Mouse (Mus musculus) splenic B cell, adult 2 months (primary cell): ENCODE measurements around the gene Lrp11.
A peak's percentile ranks its signal among the peaks of the same experiment; 100 is the strongest.

Experiments
- DNase-seq: peaks from one replicate; pipeline ENCODE4 v3.0.0-alpha.2; 2011; ENCODE audit warnings: low read depth, low spot score
- H3K27me3 ChIP-seq: 2 replicates; pipeline ENCODE4 v1.6.1; 2012; ENCODE audit warnings: mild to moderate bottlenecking, low read length, moderate library complexity, mixed read lengths; ENCODE audit not compliant: control insufficient read depth, poor library complexity, insufficient read depth, severe bottlenecking
- H3K36me3 ChIP-seq: 2 replicates; pipeline ENCODE4 v1.6.1; 2012; ENCODE audit warnings: mild to moderate bottlenecking, low read length, moderate library complexity, mixed read lengths; ENCODE audit not compliant: control insufficient read depth, poor library complexity, insufficient read depth, severe bottlenecking

The Lrp11 gene

DNA sequence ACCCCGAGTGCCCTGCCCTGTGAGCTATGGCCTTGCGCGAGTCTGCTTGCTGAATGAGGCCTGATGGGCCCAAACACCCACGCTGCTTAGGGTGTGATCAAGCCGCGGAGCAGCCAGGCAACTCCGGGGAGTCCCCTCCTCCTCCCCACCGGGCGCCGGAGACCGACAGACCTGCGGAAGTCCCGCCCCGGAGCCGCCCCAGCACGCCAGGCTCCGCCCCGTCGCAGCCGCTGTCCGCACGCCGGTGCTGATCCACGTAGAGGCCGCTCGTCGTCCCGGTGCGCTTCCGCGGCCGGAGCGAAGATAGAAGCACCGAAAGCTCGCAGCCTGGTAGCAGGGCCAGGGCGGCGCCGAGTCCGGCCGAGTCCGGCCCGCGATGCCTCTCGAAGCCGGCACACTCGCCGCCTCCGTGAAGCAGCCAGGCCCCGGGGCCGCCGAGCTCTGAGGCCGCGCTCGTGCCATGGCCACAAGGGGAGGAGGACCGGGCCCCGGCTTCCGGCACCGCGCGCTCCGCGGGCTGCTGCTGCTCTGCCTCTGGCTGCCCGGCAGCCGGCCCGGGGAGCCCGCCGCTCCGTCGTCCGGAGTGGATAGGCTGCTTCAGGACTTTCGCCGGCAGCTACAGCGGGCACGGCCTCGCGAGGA is at the start of gene Lrp11:
Gene Lrp11 (plus strand): TSS at position 209 of the 642 bp plus-strand sequence.
- no peaks in the 10 kb centered on the region; the same call in 1 of the 2 replicates for H3K27me3 ChIP-seq
- peak; percentile 95 for DNase-seq

DNA sequence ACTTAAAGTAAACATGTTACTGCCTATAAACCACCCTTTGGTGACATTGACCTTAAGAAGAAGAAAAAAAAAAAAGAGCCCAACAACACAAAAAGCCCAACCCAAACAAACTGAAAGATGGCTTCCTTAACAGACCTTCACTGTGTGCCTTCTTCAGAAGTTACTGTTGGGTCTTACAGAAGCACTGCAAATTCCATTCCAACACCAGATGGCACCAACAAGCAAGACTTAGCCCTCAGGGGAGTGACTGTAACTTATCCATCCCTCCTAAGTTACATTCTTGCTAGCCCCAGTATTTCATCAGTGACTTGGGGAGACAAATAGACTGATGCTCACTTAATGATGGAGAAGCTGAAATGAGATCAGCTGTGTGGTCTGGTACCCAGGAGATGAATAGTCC is 11.6 kb upstream of the Lrp11 start:
- no peaks in the 10 kb centered on the region for H3K36me3 ChIP-seq
- H3K27me3 ChIP-seq = no peaks in the 10 kb centered on the region
- DNase-seq = peak; percentile 77

More for the DNA sequence above, at the start of gene Lrp11:
- H3K36me3 ChIP-seq = no peaks in the 10 kb centered on the region

GRCm38 (mm10) chr10:7581401-7581800 is 8.2 kb upstream of the Lrp11 start:
- no peak for DNase-seq
- H3K27me3 ChIP-seq = no peaks in the 10 kb centered on the region
- no peaks in the 10 kb centered on the region for H3K36me3 ChIP-seq

- Histone ChIP-seq H3K27me3 (no peaks in the 10 kb centered on the region), H3K36me3 (no peaks in the 10 kb centered on the region)
- DNase-seq = no peak
Measured at GRCm38 (mm10) chr10:7582157-7582890, 7.3 kb upstream of the Lrp11 start.

DNA sequence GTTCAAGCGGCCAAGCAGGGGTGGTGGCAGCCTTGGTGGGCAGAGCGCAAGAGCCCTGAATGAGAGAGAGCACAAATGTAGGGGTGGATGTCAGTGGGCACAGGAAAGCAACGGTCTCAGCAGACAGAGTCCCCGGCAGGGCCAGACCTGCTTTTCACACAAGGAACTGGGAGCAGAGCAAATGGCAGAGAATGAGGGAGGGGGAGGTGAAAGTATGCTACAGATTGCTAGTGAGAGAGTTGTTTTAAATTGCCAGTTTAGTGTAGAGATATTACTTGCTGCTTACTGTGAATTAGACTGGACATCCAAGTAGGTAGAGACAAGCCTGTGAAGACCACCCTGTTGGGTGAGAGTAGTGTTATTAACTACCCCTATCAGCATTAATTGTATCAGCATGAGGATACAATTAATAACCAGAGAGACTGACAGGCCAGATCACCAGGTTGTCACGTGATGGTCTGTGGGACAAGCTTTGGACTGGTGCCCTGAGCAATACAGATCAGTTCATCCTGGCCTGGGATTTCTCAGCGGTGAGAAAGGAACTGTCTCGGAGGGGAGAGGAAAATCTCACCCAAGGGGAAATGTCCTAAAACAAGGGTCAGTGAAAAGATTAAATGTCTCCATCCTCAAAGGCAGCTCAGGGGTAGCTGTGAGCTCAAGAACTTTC is 6.6 kb upstream of the Lrp11 start:
- Histone ChIP-seq H3K27me3 (no peaks in the 10 kb centered on the region), H3K36me3 (no peaks in the 10 kb centered on the region)
- no peak for DNase-seq

DNA sequence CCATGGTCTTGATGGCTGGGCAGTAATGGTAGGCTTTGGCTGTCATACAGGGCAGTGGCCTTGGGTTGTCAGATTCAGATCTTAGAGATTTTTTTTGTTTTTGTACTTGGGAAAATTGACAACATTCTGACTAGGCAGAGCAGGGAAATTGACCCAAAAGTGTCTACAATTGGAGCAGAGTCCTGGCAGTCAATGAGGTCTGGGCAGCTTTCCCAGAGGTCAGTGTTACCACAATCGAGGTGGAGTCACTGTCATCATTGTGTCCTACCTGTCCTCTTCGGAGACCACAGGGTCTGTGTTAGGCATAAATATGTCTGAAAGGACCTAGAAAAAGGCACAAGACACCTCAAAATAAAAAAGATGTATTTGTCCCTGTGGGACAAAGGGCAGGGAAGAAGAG is 2.8 kb upstream of the Lrp11 start:
- Histone ChIP-seq H3K36me3 (no peaks in the 10 kb centered on the region), H3K27me3 (no peaks in the 10 kb centered on the region; the same call in 1 of the 2 replicates)
- no peak for DNase-seq

GRCm38 (mm10) chr10:7590234-7590689 is 662 bp downstream of the Lrp11 start:
- H3K27me3 ChIP-seq = no peaks in the 10 kb centered on the region; the same call in 1 of the 2 replicates
- DNase-seq = no peak
- no peaks in the 10 kb centered on the region for H3K36me3 ChIP-seq

DNA sequence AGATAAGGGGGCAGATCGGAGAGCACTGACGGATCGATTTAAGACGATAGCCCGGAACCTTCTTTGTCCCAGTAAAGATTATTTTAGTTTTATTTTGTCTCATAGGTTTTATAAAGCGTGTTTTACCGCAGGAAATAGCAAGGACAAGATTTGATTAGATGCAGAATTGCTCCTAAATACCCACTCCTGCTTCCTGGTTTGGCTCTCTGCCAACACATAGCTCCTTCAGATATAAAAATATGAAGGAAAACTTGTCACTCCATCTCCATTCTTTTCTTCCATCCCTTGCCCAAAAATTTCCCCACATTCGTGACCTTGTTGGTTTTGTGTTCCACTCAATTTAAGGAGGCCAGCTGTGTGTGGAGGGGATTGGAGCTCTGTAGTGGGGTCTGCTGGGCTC is 1.2 kb downstream of the Lrp11 start:
- Histone ChIP-seq H3K27me3 (no peaks in the 10 kb centered on the region; the same call in 1 of the 2 replicates), H3K36me3 (no peaks in the 10 kb centered on the region)
- DNase-seq = no peak

DNA sequence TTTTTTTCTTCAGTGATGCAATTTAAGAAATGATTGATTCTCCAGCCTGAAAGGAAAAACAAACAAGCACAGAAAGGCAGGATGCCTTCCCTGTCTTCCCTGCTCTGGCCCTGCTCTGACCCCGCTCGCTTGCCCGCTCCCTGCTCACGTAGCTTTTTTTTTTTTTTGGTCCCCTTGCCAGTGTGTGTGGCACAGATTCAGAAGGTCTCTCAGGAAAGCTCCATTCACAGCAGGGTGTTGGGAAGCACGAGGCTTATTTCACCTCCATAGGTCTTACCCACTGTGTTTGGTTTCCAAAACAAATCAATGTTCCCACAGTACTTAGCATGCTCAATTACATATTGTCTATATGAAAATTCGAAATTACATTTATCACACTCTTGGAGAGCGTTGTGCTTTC is 5.2 kb downstream of the Lrp11 start:
- DNase-seq = no peak
- Histone ChIP-seq H3K27me3 (no peaks in the 10 kb centered on the region; the same call in 1 of the 2 replicates), H3K36me3 (no peaks in the 10 kb centered on the region)

DNA sequence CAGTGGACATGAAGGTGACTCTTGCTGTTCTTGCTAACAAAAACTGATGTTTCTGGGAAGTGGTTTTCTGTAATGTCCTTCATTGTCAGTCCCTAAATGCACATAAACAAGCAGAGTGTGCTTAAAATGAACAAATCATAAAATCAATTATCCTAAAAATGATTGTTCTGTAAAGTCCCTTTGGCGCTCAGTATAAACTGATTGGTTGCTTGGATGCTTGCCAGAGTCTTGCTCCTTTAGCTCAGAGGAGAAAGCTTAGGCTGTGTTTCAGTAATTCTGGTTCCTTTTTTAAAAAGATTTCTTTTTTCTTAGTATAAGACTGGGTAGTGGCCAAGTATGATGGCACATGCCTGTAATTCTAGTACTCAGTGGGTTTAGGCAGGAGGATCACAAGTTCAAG is 6.7 kb downstream of the Lrp11 start:
- Histone ChIP-seq H3K36me3 (no peaks in the 10 kb centered on the region), H3K27me3 (no peaks in the 10 kb centered on the region; the same call in 1 of the 2 replicates)
- DNase-seq = no peak

- DNase-seq = peak; percentile 35
- no peaks in the 10 kb centered on the region for H3K36me3 ChIP-seq
- H3K27me3 ChIP-seq = no peaks in the 10 kb centered on the region
Measured at GRCm38 (mm10) chr10:7598177-7598576, 8.6 kb downstream of the Lrp11 start.

DNA sequence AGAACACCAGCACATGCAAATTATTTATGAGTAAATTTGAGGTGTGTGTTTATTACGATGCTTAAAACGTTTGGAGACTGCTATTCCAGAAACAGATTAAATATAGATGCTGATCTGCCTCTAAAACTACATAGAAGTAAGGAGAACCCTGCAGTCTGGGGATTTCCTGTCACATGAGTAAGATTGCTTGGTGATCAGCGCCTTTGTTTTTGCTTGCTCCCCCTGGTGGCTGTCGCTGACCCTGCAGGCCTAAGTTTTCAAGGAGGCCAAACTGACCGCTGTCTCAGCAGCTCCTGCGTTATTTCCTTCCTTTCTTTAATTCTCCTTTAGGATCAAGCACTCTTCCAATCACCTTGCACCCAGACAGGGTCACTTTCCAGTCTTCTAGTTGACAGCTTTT is 11.0 kb downstream of the Lrp11 start:
- Histone ChIP-seq H3K36me3 (no peaks in the 10 kb centered on the region), H3K27me3 (no peaks in the 10 kb centered on the region)
- peak; percentile 86 for DNase-seq

DNA sequence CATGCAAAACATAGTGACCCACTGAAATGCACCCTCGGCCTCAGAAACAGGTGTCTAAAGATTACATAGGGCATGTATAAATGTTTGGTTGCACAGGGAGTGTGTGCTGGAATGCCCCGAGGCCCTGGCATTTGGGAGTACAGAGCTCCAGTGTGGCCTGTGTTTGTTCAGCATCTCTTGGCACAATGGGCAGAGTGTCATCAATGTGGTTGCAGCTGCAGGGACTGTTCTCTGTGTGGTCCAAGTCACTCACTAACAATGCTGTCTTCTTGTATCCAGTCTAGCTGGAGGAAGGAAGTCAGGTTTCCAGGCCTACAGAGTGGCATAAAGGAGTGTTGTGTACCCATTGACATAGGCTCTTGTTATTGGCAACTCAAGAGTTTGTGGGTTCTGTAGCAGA is 15.6 kb downstream of the Lrp11 start:
- no peak for DNase-seq
- no peaks in the 10 kb centered on the region for H3K36me3 ChIP-seq
- no peaks in the 10 kb centered on the region for H3K27me3 ChIP-seq

DNA sequence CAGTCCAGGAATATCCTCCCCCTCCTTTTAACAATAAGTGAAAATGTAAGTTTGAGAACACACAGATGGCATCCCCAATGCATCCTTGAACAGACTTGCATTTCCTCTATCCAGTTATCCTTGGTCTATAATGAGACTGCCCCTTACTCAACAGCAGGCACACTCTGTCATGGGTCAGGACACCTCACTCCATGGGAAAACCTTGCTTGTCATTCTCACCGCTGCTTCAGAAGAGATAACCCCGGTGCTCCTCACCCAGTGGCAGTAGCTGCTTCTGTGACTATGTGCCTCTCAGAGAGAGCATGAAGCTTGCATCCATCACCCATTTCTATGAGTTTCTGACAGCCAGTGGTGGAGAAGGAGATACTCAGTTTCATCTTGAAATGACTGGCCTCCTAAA is 16.8 kb downstream of the Lrp11 start:
- Histone ChIP-seq H3K27me3 (no peaks in the 10 kb centered on the region), H3K36me3 (no peaks in the 10 kb centered on the region)
- DNase-seq = no peak

DNA sequence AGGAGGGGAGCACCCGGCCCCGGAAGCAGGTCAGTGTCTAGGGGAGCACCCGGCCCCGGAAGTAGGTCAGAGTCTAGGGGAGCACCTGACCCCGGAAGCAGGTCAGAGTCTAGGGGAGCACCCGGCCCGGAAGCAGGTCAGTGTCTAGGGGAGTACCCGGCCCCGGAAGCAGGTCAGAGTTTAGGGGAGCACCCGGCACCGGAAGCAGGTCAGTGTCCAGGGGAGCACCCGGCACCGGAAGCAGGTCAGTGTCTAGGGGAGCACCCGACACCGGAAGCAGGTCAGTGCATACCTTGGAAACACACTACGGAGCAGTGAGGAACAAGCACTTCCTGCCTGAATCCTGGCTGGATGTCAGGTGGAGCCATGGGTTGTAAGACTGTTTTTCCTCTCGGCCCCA is 19.0 kb downstream of the Lrp11 start:
- no peak for DNase-seq
- Histone ChIP-seq H3K36me3 (no peaks in the 10 kb centered on the region), H3K27me3 (no peaks in the 10 kb centered on the region)
